Mouse (Mus musculus): ENCODE results near the gene Glod4. TPM values are rescaled to one million over a fixed set of nuclear protein-coding genes. Genes with fewer than 3 reads are reported as not detected.

Gene Glod4
- polyA plus RNA-seq, 2 experiments = 17.9 to 60.7 TPM

DNA sequence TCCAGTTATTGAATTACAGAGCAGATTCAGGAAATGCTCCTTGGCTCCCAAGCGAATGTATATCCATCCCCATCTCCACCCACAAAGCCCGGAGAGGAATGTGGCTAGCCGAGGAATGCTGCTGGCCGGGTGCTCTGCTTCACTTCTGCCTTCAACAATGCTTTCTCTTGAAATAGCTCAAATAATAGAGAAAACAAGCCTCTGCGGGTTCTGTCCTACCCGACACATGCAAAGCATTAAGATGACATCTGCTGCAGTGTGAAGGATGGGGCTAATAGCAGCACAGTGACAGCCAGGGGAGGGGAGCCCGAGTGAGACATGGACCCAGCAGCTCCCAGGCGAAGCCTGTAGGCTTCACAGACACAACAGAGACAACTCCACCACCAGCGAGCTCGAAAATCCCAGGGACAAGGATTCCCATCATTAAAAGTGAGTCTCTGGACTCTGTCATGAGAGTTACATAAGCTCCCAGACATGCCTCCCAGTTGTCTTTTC is 123.1 kb downstream of the Glod4 start:
- no peak for DNase-seq (ENCODE audit: low read depth in 3 of 3, low spot score in 3 of 3)
- WGBS (ENCODE audit: insufficient replicate concordance) = 71% methylated on average over 10 of the region's 10 CpGs
- Histone ChIP-seq H3K27me3 (ENCODE audit: control insufficient read depth, insufficient read depth, low read length) (no peaks in the 10 kb centered on the region), H3K9me3 (ENCODE audit: control insufficient read depth, low read length) (no peaks in the 10 kb centered on the region), H3K9ac (replicated peaks) (no peak overlapping the region), H3K36me3 (replicated peaks; ENCODE audit: control insufficient read depth, insufficient read depth, low read depth) (no peaks in the 10 kb centered on the region; the same call in 1 of the 2 replicates), H3K27ac (no peak overlapping the region), H3K4me3 (ENCODE audit: insufficient read depth in 1 of 2, low read depth in 2 of 2, low read length in 2 of 2) (no peak overlapping the region), H3K4me1 (replicated peaks; ENCODE audit: control insufficient read depth in 2 of 2, insufficient read depth in 2 of 2, low read length in 1 of 2) (no peaks in the 10 kb centered on the region), H3K4me2 (ENCODE audit: low read depth) (no peak overlapping the region)
- no peak for ATAC-seq (ENCODE audit: insufficient read depth)
- TF ChIP-seq EP300 (IDR thresholded peaks at IDR 0.05; ENCODE audit: low read depth) (no peak), CTCF (IDR thresholded peaks at IDR 0.05; ENCODE audit: low read depth) (no peak)

DNA sequence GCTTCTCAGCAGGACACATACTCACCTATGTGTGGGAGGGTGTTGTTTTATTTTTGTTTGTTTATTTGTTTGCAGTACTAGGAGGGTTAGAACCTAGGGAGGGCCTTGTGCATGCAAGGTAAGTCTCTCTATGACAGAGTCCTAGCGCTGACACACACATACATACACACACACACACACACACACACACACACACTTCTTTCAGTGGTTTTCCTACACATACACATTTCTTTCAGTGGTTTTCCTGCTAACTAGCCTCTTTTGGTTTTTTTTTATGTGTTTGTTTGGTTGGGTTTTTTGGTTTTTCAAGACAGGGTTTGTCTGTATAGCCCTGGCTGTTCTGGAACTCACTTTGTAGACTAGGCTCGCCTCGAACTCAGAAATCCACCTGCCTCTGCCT is 133.1 kb downstream of the Glod4 start:
- H3K4me2 ChIP-seq (ENCODE audit: low read depth) = no peak overlapping the region
- H3K9ac ChIP-seq (replicated peaks) = no peak overlapping the region
- H3K27ac ChIP-seq = no peak overlapping the region
- no peaks in the 10 kb centered on the region for H3K9me3 ChIP-seq (ENCODE audit: control insufficient read depth, low read length)
- no peak for TF ChIP-seq CTCF (IDR thresholded peaks at IDR 0.05; ENCODE audit: low read depth)
- no peak for TF ChIP-seq EP300 (IDR thresholded peaks at IDR 0.05; ENCODE audit: low read depth)
- no peaks in the 10 kb centered on the region for H3K27me3 ChIP-seq (ENCODE audit: control insufficient read depth, insufficient read depth, low read length)
- H3K4me3 ChIP-seq (ENCODE audit: insufficient read depth in 1 of 2, low read depth in 2 of 2, low read length in 2 of 2) = no peak overlapping the region
- no peaks in the 10 kb centered on the region; the same call in 1 of the 2 replicates for H3K36me3 ChIP-seq (replicated peaks; ENCODE audit: control insufficient read depth, insufficient read depth, low read depth)
- ATAC-seq (ENCODE audit: insufficient read depth) (no peak), DNase-seq (ENCODE audit: low read depth in 3 of 3, low spot score in 3 of 3) (no peak)
- no peaks in the 10 kb centered on the region for H3K4me1 ChIP-seq (replicated peaks; ENCODE audit: control insufficient read depth in 2 of 2, insufficient read depth in 2 of 2, low read length in 1 of 2)
- 82% methylated on average over 3 of the region's 3 CpGs for WGBS (ENCODE audit: insufficient replicate concordance)

DNA sequence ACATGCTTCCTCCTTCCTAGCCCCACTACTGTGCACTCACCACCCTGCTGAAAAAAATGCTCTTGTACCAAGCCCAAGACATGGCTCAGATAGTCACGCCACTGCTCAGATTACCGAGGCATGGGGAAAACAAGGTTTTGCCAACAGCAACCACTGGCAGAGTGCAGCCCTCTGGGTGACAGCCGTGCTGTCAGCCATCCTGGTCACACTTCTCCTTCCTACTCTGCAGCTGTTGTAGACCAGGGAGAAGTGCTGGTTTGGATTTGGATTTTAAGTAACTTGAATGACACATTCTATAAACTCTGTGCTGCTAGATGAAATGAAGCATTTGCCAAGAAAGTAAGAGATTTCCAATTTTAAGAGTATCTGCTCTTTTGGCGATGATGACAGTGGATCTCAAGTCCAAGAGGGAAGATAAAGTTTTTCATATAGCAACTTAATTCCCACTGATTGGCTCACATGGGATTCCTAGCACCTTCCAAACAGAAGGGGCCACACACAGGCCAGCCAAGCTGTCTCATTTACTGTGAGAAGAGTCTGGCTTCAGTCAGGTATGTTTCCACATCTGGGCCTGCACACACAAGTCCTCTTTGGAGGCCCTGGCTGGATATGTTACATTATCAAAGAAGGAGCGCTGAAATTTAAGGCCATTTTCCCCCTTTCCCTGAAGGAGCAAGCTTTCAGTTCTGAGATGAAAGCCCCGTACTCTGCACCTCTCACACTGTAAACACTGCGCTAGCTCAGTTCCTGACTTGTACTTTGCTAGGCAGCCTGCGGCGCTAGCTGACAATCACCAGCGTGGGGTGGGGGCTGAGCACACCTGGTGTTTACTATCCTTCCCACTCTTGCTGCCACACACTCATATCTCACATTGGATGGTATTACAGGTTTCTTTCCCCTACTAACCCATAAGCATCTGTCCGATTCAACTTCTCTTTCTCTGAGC is 136.7 kb downstream of the Glod4 start:
- ATAC-seq (ENCODE audit: insufficient read depth) = no peak
- Histone ChIP-seq H3K9me3 (ENCODE audit: control insufficient read depth, low read length) (no peaks in the 10 kb centered on the region), H3K4me2 (ENCODE audit: low read depth) (no peak overlapping the region), H3K4me3 (ENCODE audit: insufficient read depth in 1 of 2, low read depth in 2 of 2, low read length in 2 of 2) (no peak overlapping the region), H3K36me3 (replicated peaks; ENCODE audit: control insufficient read depth, insufficient read depth, low read depth) (no peaks in the 10 kb centered on the region), H3K27ac (no peak overlapping the region), H3K27me3 (ENCODE audit: control insufficient read depth, insufficient read depth, low read length) (no peaks in the 10 kb centered on the region), H3K9ac (replicated peaks) (no peak overlapping the region), H3K4me1 (replicated peaks; ENCODE audit: control insufficient read depth in 2 of 2, insufficient read depth in 2 of 2, low read length in 1 of 2) (no peaks in the 10 kb centered on the region)
- no peak for TF ChIP-seq EP300 (IDR thresholded peaks at IDR 0.05; ENCODE audit: low read depth)
- DNase-seq (ENCODE audit: low read depth in 3 of 3, low spot score in 3 of 3) = no peak
- 76% methylated on average over 11 of the region's 11 CpGs for WGBS (ENCODE audit: insufficient replicate concordance)

DNA sequence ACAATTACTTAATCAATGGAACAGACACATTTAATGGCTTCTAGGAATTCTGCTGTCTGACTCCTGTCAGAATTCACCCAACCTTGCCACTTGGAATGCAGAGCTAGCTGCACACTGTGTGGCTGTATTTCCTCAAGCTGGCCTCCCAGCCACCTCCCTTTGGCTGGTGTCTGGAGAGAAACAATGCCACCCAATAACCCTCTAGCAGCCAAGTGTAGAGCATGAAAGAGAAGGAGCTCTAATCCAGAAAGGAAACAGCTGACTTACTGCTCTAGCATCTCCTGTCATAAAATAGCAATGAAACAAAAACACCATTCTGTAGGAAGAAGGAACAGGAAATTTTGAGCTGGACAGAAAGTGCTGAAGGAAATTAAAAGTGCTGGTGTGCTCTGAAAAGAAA is 142.4 kb downstream of the Glod4 start:
- no peak for DNase-seq (ENCODE audit: low read depth in 3 of 3, low spot score in 3 of 3)
- Histone ChIP-seq H3K9ac (replicated peaks) (no peak overlapping the region), H3K4me3 (ENCODE audit: insufficient read depth in 1 of 2, low read depth in 2 of 2, low read length in 2 of 2) (no peak overlapping the region), H3K36me3 (replicated peaks; ENCODE audit: control insufficient read depth, insufficient read depth, low read depth) (peaks cover 2% of the 10 kb centered on the region), H3K4me2 (ENCODE audit: low read depth) (no peak overlapping the region), H3K4me1 (replicated peaks; ENCODE audit: control insufficient read depth in 2 of 2, insufficient read depth in 2 of 2, low read length in 1 of 2) (no peaks in the 10 kb centered on the region), H3K27me3 (ENCODE audit: control insufficient read depth, insufficient read depth, low read length) (no peaks in the 10 kb centered on the region), H3K27ac (no peak overlapping the region), H3K9me3 (ENCODE audit: control insufficient read depth, low read length) (no peaks in the 10 kb centered on the region)
- TF ChIP-seq CTCF (IDR thresholded peaks at IDR 0.05; ENCODE audit: low read depth) (no peak), EP300 (IDR thresholded peaks at IDR 0.05; ENCODE audit: low read depth) (no peak)
- no peak for ATAC-seq (ENCODE audit: insufficient read depth)

DNA sequence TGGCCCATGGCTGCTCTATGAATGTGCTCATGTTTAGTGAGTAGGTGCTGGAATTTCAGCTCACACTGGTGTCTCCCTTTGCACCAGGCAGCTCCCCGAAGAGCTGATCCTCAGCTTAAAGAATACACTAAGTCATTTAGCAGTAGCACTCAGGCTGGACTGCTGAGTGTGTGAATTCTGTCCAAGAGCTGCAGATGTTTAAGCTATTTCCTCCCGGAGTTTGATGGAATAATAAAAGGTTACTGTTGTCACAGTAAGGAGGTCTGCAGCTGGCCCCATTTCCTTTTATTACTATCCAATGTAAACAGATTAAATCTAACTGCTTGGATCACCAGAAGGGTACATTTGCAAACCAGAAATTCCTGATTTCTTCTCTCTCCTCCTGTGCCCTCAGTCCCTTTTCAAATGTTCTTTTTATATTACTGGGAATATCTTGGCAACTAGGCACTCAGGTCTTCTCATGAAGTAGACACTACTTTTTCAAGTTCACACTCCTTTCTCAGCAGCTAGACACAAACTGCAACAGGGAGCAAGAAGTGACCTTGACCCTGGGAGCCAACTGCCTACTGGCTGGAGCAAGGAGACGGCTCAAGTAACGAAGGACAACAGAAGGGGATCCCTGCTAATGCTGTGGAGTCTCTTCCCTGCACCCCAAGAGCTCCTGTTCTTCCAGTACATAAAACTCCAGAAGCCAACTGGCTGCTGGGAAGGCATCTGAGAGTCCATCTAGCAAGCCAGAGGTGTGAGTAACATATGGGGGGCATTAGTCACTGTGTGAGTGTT is 144.1 kb downstream of the Glod4 start:
- Histone ChIP-seq H3K4me1 (replicated peaks; ENCODE audit: control insufficient read depth in 2 of 2, insufficient read depth in 2 of 2, low read length in 1 of 2) (no peaks in the 10 kb centered on the region), H3K27me3 (ENCODE audit: control insufficient read depth, insufficient read depth, low read length) (no peaks in the 10 kb centered on the region), H3K36me3 (replicated peaks; ENCODE audit: control insufficient read depth, insufficient read depth, low read depth) (peaks cover 2% of the 10 kb centered on the region), H3K9me3 (ENCODE audit: control insufficient read depth, low read length) (no peaks in the 10 kb centered on the region), H3K4me2 (ENCODE audit: low read depth) (no peak overlapping the region), H3K4me3 (ENCODE audit: insufficient read depth in 1 of 2, low read depth in 2 of 2, low read length in 2 of 2) (no peak overlapping the region), H3K27ac (no peak overlapping the region), H3K9ac (replicated peaks) (no peak overlapping the region)
- no peak for DNase-seq (ENCODE audit: low read depth in 3 of 3, low spot score in 3 of 3)
- TF ChIP-seq CTCF (IDR thresholded peaks at IDR 0.05; ENCODE audit: low read depth) (no peak), EP300 (IDR thresholded peaks at IDR 0.05; ENCODE audit: low read depth) (no peak)
- 63% methylated on average over 4 of the region's 4 CpGs for WGBS (ENCODE audit: insufficient replicate concordance)
- ATAC-seq (ENCODE audit: insufficient read depth) = no peak

Measured in liver, embryonic 14.5 days (tissue).